25 mouse cellular contexts compared by ENCODE assay signal in the genomic region with DNA sequence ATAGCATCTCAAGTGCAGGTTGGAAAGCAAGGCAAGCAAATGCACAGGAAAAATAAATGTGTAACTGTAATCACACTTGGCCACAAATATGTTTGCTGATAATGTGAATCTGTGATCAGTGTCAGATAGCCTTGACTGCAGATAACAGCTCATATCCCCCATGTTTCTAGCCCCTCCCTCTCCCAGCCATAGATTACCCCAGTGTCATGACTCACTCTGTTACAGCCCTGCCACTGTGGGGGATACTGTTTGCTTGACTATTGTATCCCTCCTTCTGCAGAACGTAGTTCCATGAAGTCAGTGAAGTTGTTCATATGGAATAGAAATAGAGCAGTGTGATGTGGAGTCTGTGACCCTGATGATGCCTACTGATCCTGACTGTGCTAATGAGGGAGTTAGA.
"Had no signal": no experiment of that assay in that cellular context is flagged by ENCODE, and none has a peak within 500 bp of the region (broad histone marks: within the 10 kb centered on the region; RNA-seq: fewer than 3 reads in every experiment).

No protein-coding gene starts in this region.

- ATAC-seq: hindbrain, postnatal 0 days had no signal

- DNase-seq: gastrocnemius, adult 2 months; gastrocnemius, postnatal 10 days; gastrocnemius, postnatal 25 days; heart, adult 18-20 months; heart, postnatal 10 days; heart, postnatal 4 days; kidney, adult 18-20 months; kidney, adult 8-10 months; kidney, postnatal 10 days; kidney, postnatal 25 days; kidney, postnatal 4 days; liver; liver, embryonic 13.5 days had no signal

- H3K36me3 ChIP-seq: heart, embryonic 10.5 days; heart, embryonic 12.5 days; hindbrain, embryonic 10.5 days; hindbrain, embryonic 13.5 days; hindbrain, embryonic 15.5 days; limb, embryonic 10.5 days; limb, embryonic 12.5 days; liver, embryonic 13.5 days; liver, embryonic 15.5 days had no signal

- H3K4me1 ChIP-seq: heart, embryonic 10.5 days; heart, embryonic 12.5 days; hindbrain, embryonic 10.5 days; hindbrain, embryonic 13.5 days; hindbrain, embryonic 15.5 days; limb, embryonic 10.5 days; limb, embryonic 12.5 days; liver, embryonic 13.5 days; liver, embryonic 15.5 days had no signal

- H3K4me3 ChIP-seq: gastrocnemius, adult 2 months; heart, embryonic 10.5 days; heart, embryonic 12.5 days; hindbrain, embryonic 10.5 days; hindbrain, embryonic 13.5 days; hindbrain, embryonic 15.5 days; layer of hippocampus, adult 2 months; left cerebral cortex, adult 2 months; limb, embryonic 10.5 days; limb, embryonic 12.5 days; liver, embryonic 13.5 days; liver, embryonic 15.5 days had no signal

- H3K27me3 ChIP-seq: heart, embryonic 12.5 days; hindbrain, embryonic 13.5 days; hindbrain, embryonic 15.5 days; limb, embryonic 12.5 days; liver, embryonic 13.5 days; liver, embryonic 15.5 days had no signal

- H3K4me2 ChIP-seq: heart, embryonic 12.5 days; hindbrain, embryonic 13.5 days; hindbrain, embryonic 15.5 days; limb, embryonic 12.5 days; liver, embryonic 11.5 days; liver, embryonic 13.5 days; liver, embryonic 15.5 days had no signal

- H3K27ac ChIP-seq: gastrocnemius, adult 2 months; heart, embryonic 10.5 days; hindbrain, embryonic 10.5 days; hindbrain, embryonic 13.5 days; hindbrain, embryonic 15.5 days; hindbrain, postnatal 0 days; layer of hippocampus, adult 2 months; left cerebral cortex, adult 2 months; limb, embryonic 10.5 days; limb, embryonic 12.5 days; liver, embryonic 13.5 days; liver, embryonic 15.5 days had no signal

- H3K9me3 ChIP-seq: heart, embryonic 10.5 days; heart, embryonic 12.5 days; hindbrain, embryonic 13.5 days; hindbrain, embryonic 15.5 days; limb, embryonic 10.5 days; limb, embryonic 12.5 days; liver, embryonic 13.5 days; liver, embryonic 15.5 days had no signal

- H3K9ac ChIP-seq: heart, embryonic 12.5 days; hindbrain, embryonic 13.5 days; hindbrain, embryonic 15.5 days; limb, embryonic 12.5 days; liver, embryonic 13.5 days; liver, embryonic 15.5 days had no signal
